Mouse (Mus musculus): ENCODE measurements around the gene Zbtb39. TPM values are rescaled to one million over a fixed set of nuclear protein-coding genes. Genes with fewer than 3 reads are reported as not detected.

Gene Zbtb39
- polyA plus RNA-seq, 1 experiment from 2014 or later: 1.4 TPM

Other genes starting within 250 kb of the Zbtb39 start
- gene Stac3, start 237.9 kb upstream of the Zbtb39 start, polyA plus RNA-seq (2015; fragmentation: Nextera tagmentation; extraction: Ambion mirVana): 0.46 and 0.84 TPM in 2 replicates
- gene Ndufa4l2, start 224.6 kb upstream of the Zbtb39 start, polyA plus RNA-seq (2015; fragmentation: Nextera tagmentation; extraction: Ambion mirVana): 59.8 and 72.0 TPM in 2 replicates
- gene Shmt2, start 217.1 kb upstream of the Zbtb39 start, polyA plus RNA-seq (2015; fragmentation: Nextera tagmentation; extraction: Ambion mirVana): 127 and 132 TPM in 2 replicates
- gene Nxph4, start 205.0 kb upstream of the Zbtb39 start, polyA plus RNA-seq (2015; fragmentation: Nextera tagmentation; extraction: Ambion mirVana): 1.2 and 1.4 TPM in 2 replicates
- 33.4 and 34.4 TPM in 2 replicates for gene Lrp1, start 118.4 kb upstream of the Zbtb39 start, polyA plus RNA-seq (2015; fragmentation: Nextera tagmentation; extraction: Ambion mirVana)
- gene Stat6, start 96.6 kb upstream of the Zbtb39 start, polyA plus RNA-seq (2015; fragmentation: Nextera tagmentation; extraction: Ambion mirVana): 36.1 and 36.7 TPM in 2 replicates
- gene Nemp1, start 72.6 kb upstream of the Zbtb39 start, polyA plus RNA-seq (2015; fragmentation: Nextera tagmentation; extraction: Ambion mirVana): 8.3 and 8.7 TPM in 2 replicates
- gene Nab2, start 71.0 kb upstream of the Zbtb39 start, polyA plus RNA-seq (2015; fragmentation: Nextera tagmentation; extraction: Ambion mirVana): 10.9 and 12.7 TPM in 2 replicates
- gene Myo1a, start 34.4 kb upstream of the Zbtb39 start, polyA plus RNA-seq (2015; fragmentation: Nextera tagmentation; extraction: Ambion mirVana): 0.21 and 1.8 TPM in 2 replicates
- gene Tac2, start 15.1 kb upstream of the Zbtb39 start, polyA plus RNA-seq (2015; fragmentation: Nextera tagmentation; extraction: Ambion mirVana): 0.74 TPM in 1 of 2 replicates, not detected in the other
- gene Gpr182, start 12.2 kb downstream of the Zbtb39 start, polyA plus RNA-seq (2015; fragmentation: Nextera tagmentation; extraction: Ambion mirVana): 16.1 and 19.0 TPM in 2 replicates
- not detected in 2 replicates for gene Rdh1, start 20.2 kb downstream of the Zbtb39 start, polyA plus RNA-seq (2015; fragmentation: Nextera tagmentation; extraction: Ambion mirVana)
- not detected in 2 replicates for gene Rdh16f1, start 20.2 kb downstream of the Zbtb39 start, polyA plus RNA-seq (2015; fragmentation: Nextera tagmentation; extraction: Ambion mirVana)
- 0.09 and 0.24 TPM in 2 replicates for gene Rdh9, start 36.8 kb downstream of the Zbtb39 start, polyA plus RNA-seq (2015; fragmentation: Nextera tagmentation; extraction: Ambion mirVana)
- gene Rdh16, start 61.6 kb downstream of the Zbtb39 start, polyA plus RNA-seq (2015; fragmentation: Nextera tagmentation; extraction: Ambion mirVana): not detected in 2 replicates
- gene Rdh19, start 110.4 kb downstream of the Zbtb39 start, polyA plus RNA-seq (2015; fragmentation: Nextera tagmentation; extraction: Ambion mirVana): not detected in 2 replicates
- gene Rdh16f2, start 126.9 kb downstream of the Zbtb39 start, polyA plus RNA-seq (2015; fragmentation: Nextera tagmentation; extraction: Ambion mirVana): not detected in 2 replicates
- gene Rdh7, start 149.3 kb downstream of the Zbtb39 start, polyA plus RNA-seq (2015; fragmentation: Nextera tagmentation; extraction: Ambion mirVana): not detected in 2 replicates
- gene Sdr9c7, start 159.0 kb downstream of the Zbtb39 start, polyA plus RNA-seq (2015; fragmentation: Nextera tagmentation; extraction: Ambion mirVana): not detected in 2 replicates